Mouse (Mus musculus) heart, embryonic 12.5 days (tissue): ENCODE measurements around the gene Stxbp4. TPM values are rescaled to one million over a fixed set of nuclear protein-coding genes. Genes with fewer than 3 reads are reported as not detected.

Source experiments
- ATAC-seq: fragments of 200-750 bp; cut with Nextera tagmentation; 2 replicates; pipeline ENCODE4 v1.8.0; 2017; ENCODE audit warnings: moderate TSS enrichment, moderate library complexity; ENCODE audit not compliant: insufficient number of reproducible peaks, low FRiP score
- H3K27ac ChIP-seq: fragments of 300-500 bp; sonication (generic); 2 replicates; pipeline ENCODE4 v1.5.1; 2016; ENCODE audit warnings: mild to moderate bottlenecking, moderate library complexity; ENCODE audit not compliant: poor library complexity, severe bottlenecking
- H3K27me3 ChIP-seq: fragments of 300-500 bp; sonication (generic); replicated peaks from 2 replicates; pipeline ENCODE4 v1.6.1; 2016; ENCODE audit warnings: mild to moderate bottlenecking, moderate library complexity
- H3K36me3 ChIP-seq: fragments of 300-500 bp; sonication (generic); 2 replicates; pipeline ENCODE4 v1.6.1; 2016; ENCODE audit warnings: mild to moderate bottlenecking, moderate library complexity
- H3K4me1 ChIP-seq: fragments of 300-500 bp; sonication (generic); replicated peaks from 2 replicates; pipeline ENCODE4 v1.6.1; 2016; ENCODE audit warnings: mild to moderate bottlenecking
- H3K4me2 ChIP-seq: fragments of 300-500 bp; sonication (generic); 2 replicates; pipeline ENCODE4 v1.6.1; 2016; ENCODE audit warnings: mild to moderate bottlenecking, moderate library complexity
- H3K4me3 ChIP-seq: fragments of 300-500 bp; sonication (generic); 2 replicates; pipeline ENCODE4 v1.5.1; 2016; ENCODE audit warnings: mild to moderate bottlenecking
- H3K9ac ChIP-seq: fragments of 300-500 bp; sonication (generic); 2 replicates; pipeline ENCODE4 v1.6.1; 2016; ENCODE audit warnings: mild to moderate bottlenecking, moderate library complexity
- H3K9me3 ChIP-seq: fragments of 300-500 bp; sonication (generic); replicated peaks from 2 replicates; pipeline ENCODE4 v1.6.1; 2016; ENCODE audit warnings: mild to moderate bottlenecking, moderate library complexity
- WGBS: fragments of 180-500 bp; shearing (Covaris S2); methylation state at CpG from one replicate; pipeline ENCODE4 v1.1.7; 2016; 5-methylcytosine and 5-hydroxymethylcytosine counted together
- polyA plus RNA-seq: library from polyadenylated mRNA; unstranded; fragments of >200 nt; fragmentation: Nextera tagmentation; extraction: Ambion mirVana; gene quantifications from 2 replicates; pipeline ENCODE4 v1.2.1, GENCODE M21; 2016

Gene Stxbp4
- polyA plus RNA-seq, 1 experiment from 2014 or later, result 15.1 TPM

GRCm38 (mm10) chr11:90649777-90650176, 11.9 kb upstream of the Stxbp4 start:
- no peak overlapping the region for H3K4me3 ChIP-seq
- no peak overlapping the region for H3K9ac ChIP-seq
- no peak overlapping the region for H3K4me2 ChIP-seq
- H3K9me3 ChIP-seq, result no peaks in the 10 kb centered on the region
- ATAC-seq, result no peak
- peaks cover 65% of the 10 kb centered on the region for H3K36me3 ChIP-seq
- no peaks in the 10 kb centered on the region for H3K4me1 ChIP-seq
- 93% methylated on average over 6 of the region's 6 CpGs for WGBS
- H3K27ac ChIP-seq, result no peak overlapping the region
- no peaks in the 10 kb centered on the region for H3K27me3 ChIP-seq

- Histone ChIP-seq H3K4me1 (peaks cover 5% of the 10 kb centered on the region), H3K27me3 (no peaks in the 10 kb centered on the region), H3K9ac (peak overlapping the region; percentile 96), H3K27ac (peak overlapping the region; percentile 95), H3K36me3 (peaks cover 17% of the 10 kb centered on the region), H3K4me3 (peak overlapping the region; percentile 100), H3K4me2 (peak overlapping the region; percentile 80), H3K9me3 (no peaks in the 10 kb centered on the region)
- ATAC-seq, result peak; percentile 72
- under 1% methylated on average over 54 of the region's 54 CpGs for WGBS
Observed at GRCm38 (mm10) chr11:90638312-90638830, 487 bp upstream of the Stxbp4 start.

GRCm38 (mm10) chr11:90634661-90635060, 3.2 kb downstream of the Stxbp4 start:
- no peak overlapping the region for H3K27ac ChIP-seq
- ATAC-seq, result no peak
- WGBS, result 86% methylated on average over 3 of the region's 3 CpGs
- no peak overlapping the region for H3K4me2 ChIP-seq
- H3K27me3 ChIP-seq, result no peaks in the 10 kb centered on the region
- H3K9ac ChIP-seq, result no peak overlapping the region
- H3K4me3 ChIP-seq, result no peak overlapping the region
- no peaks in the 10 kb centered on the region for H3K9me3 ChIP-seq
- H3K36me3 ChIP-seq, result 0 out of 2 replicates have a peak, but pooled peaks cover 6% of the 10 kb centered on the region
- peaks cover 2% of the 10 kb centered on the region for H3K4me1 ChIP-seq

GRCm38 (mm10) chr11:90632480-90632879, 5.4 kb downstream of the Stxbp4 start:
- no peak overlapping the region for H3K9ac ChIP-seq
- H3K9me3 ChIP-seq, result no peaks in the 10 kb centered on the region
- H3K4me3 ChIP-seq, result no peak overlapping the region
- H3K4me1 ChIP-seq, result no peaks in the 10 kb centered on the region; the same call in 1 of the 2 replicates
- no peak overlapping the region for H3K27ac ChIP-seq
- 0 out of 2 replicates have a peak, but pooled peaks cover 7% of the 10 kb centered on the region for H3K36me3 ChIP-seq
- H3K4me2 ChIP-seq, result no peak overlapping the region
- WGBS, result 70% methylated on average over 2 of the region's 2 CpGs
- H3K27me3 ChIP-seq, result no peaks in the 10 kb centered on the region
- no peak for ATAC-seq

GRCm38 (mm10) chr11:90627751-90628150, 10.1 kb downstream of the Stxbp4 start:
- no peak overlapping the region for H3K4me3 ChIP-seq
- 80% methylated on average over 1 of the region's 1 CpGs for WGBS
- no peak overlapping the region for H3K4me2 ChIP-seq
- no peak for ATAC-seq
- 0 out of 2 replicates have a peak, but pooled peaks cover 7% of the 10 kb centered on the region for H3K36me3 ChIP-seq
- no peaks in the 10 kb centered on the region for H3K4me1 ChIP-seq
- H3K9me3 ChIP-seq, result no peaks in the 10 kb centered on the region
- H3K9ac ChIP-seq, result no peak overlapping the region
- no peaks in the 10 kb centered on the region for H3K27me3 ChIP-seq
- H3K27ac ChIP-seq, result no peak overlapping the region

- Histone ChIP-seq H3K36me3 (peaks cover 13% of the 10 kb centered on the region), H3K27me3 (no peaks in the 10 kb centered on the region), H3K27ac (no peak overlapping the region), H3K4me2 (no peak overlapping the region), H3K4me3 (no peak overlapping the region), H3K9me3 (no peaks in the 10 kb centered on the region), H3K9ac (no peak overlapping the region), H3K4me1 (no peaks in the 10 kb centered on the region)
- ATAC-seq, result no peak
- 69% methylated on average over 1 of the region's 1 CpGs for WGBS
Observed at GRCm38 (mm10) chr11:90625174-90625573, 12.7 kb downstream of the Stxbp4 start.

- H3K4me3 ChIP-seq, result no peak overlapping the region
- H3K4me2 ChIP-seq, result no peak overlapping the region
- no peak overlapping the region for H3K27ac ChIP-seq
- 51% methylated on average over 6 of the region's 6 CpGs for WGBS
- no peaks in the 10 kb centered on the region for H3K9me3 ChIP-seq
- no peaks in the 10 kb centered on the region for H3K27me3 ChIP-seq
- ATAC-seq, result no peak
- H3K36me3 ChIP-seq, result peaks cover 9% of the 10 kb centered on the region
- no peak overlapping the region for H3K9ac ChIP-seq
- no peaks in the 10 kb centered on the region for H3K4me1 ChIP-seq
Observed at GRCm38 (mm10) chr11:90623477-90623876, 14.4 kb downstream of the Stxbp4 start.

- ATAC-seq, result no peak
- 92% methylated on average over 7 of the region's 7 CpGs for WGBS
- H3K36me3 ChIP-seq, result peaks cover 15% of the 10 kb centered on the region
- H3K4me3 ChIP-seq, result no peak overlapping the region
- H3K4me1 ChIP-seq, result no peaks in the 10 kb centered on the region
- H3K9me3 ChIP-seq, result no peaks in the 10 kb centered on the region
- no peaks in the 10 kb centered on the region for H3K27me3 ChIP-seq
- H3K27ac ChIP-seq, result no peak overlapping the region
- no peak overlapping the region for H3K9ac ChIP-seq
- H3K4me2 ChIP-seq, result no peak overlapping the region
Observed at GRCm38 (mm10) chr11:90622500-90622899, 15.4 kb downstream of the Stxbp4 start.

- H3K4me1 ChIP-seq, result no peaks in the 10 kb centered on the region
- no peak overlapping the region for H3K4me3 ChIP-seq
- H3K4me2 ChIP-seq, result no peak overlapping the region
- ATAC-seq, result no peak
- WGBS, result 88% methylated on average over 12 of the region's 12 CpGs
- H3K27ac ChIP-seq, result no peak overlapping the region
- H3K27me3 ChIP-seq, result no peaks in the 10 kb centered on the region
- peaks cover 18% of the 10 kb centered on the region for H3K36me3 ChIP-seq
- H3K9ac ChIP-seq, result no peak overlapping the region
- no peaks in the 10 kb centered on the region for H3K9me3 ChIP-seq
Observed at GRCm38 (mm10) chr11:90622044-90622443, 15.8 kb downstream of the Stxbp4 start.

GRCm38 (mm10) chr11:90616431-90616830, 21.5 kb downstream of the Stxbp4 start:
- Histone ChIP-seq H3K9ac (no peak overlapping the region), H3K27me3 (no peaks in the 10 kb centered on the region), H3K4me3 (no peak overlapping the region), H3K36me3 (peaks cover 20% of the 10 kb centered on the region), H3K27ac (no peak overlapping the region), H3K4me1 (no peaks in the 10 kb centered on the region), H3K9me3 (no peaks in the 10 kb centered on the region), H3K4me2 (no peak overlapping the region)
- ATAC-seq, result no peak

GRCm38 (mm10) chr11:90614743-90615142, 23.1 kb downstream of the Stxbp4 start:
- Histone ChIP-seq H3K36me3 (peaks cover 16% of the 10 kb centered on the region), H3K4me3 (no peak overlapping the region), H3K9me3 (no peaks in the 10 kb centered on the region), H3K4me2 (no peak overlapping the region), H3K27ac (no peak overlapping the region), H3K9ac (no peak overlapping the region), H3K4me1 (no peaks in the 10 kb centered on the region), H3K27me3 (no peaks in the 10 kb centered on the region)
- WGBS, result 56% methylated on average over 6 of the region's 6 CpGs
- ATAC-seq, result 0 out of 2 replicates have a peak, but pooled peaks have one; percentile 45

- no peak overlapping the region for H3K9ac ChIP-seq
- no peak overlapping the region for H3K27ac ChIP-seq
- H3K4me3 ChIP-seq, result no peak overlapping the region
- H3K4me1 ChIP-seq, result no peaks in the 10 kb centered on the region
- H3K36me3 ChIP-seq, result peaks cover 10% of the 10 kb centered on the region
- no peaks in the 10 kb centered on the region for H3K27me3 ChIP-seq
- ATAC-seq, result no peak
- H3K9me3 ChIP-seq, result no peaks in the 10 kb centered on the region
- no peak overlapping the region for H3K4me2 ChIP-seq
Observed at GRCm38 (mm10) chr11:90612118-90612517, 25.8 kb downstream of the Stxbp4 start.
